Mouse (Mus musculus) MEL (cell line): Measurements from ENCODE around the gene Man2a1. TPM values are rescaled to one million over a fixed set of nuclear protein-coding genes. Genes with fewer than 3 reads are reported as not detected.

Source experiments
- DNase-seq: peaks from one replicate; pipeline ENCODE4 v3.0.0; 2011; ENCODE audit warnings: low read depth, low spot score
- H3K27ac ChIP-seq: 2 replicates; pipeline ENCODE4 v1.5.1; 2012; ENCODE audit warnings: low read depth, mild to moderate bottlenecking, control low read depth, low read length, moderate library complexity; ENCODE audit not compliant: control insufficient read depth
- H3K27me3 ChIP-seq, 2 experiments: fragments of 150-350 bp in 1 of 2; sonication (generic) in 1 of 2; 2 replicates each; pipeline ENCODE4 v1.6.1; 2012; ENCODE audit warnings: low read length in 2 of 2, mild to moderate bottlenecking in 2 of 2, improper control_type of control experiment in 1 of 2, moderate library complexity in 1 of 2; ENCODE audit not compliant: insufficient read depth in 2 of 2, control insufficient read depth in 1 of 2
- H3K36me3 ChIP-seq, 2 experiments: 2 replicates each; pipeline ENCODE4 v1.6.1; 2012 to 2014; ENCODE audit warnings: low read length in 2 of 2, improper control_type of control experiment in 1 of 2, inconsistent platforms in 1 of 2, mild to moderate bottlenecking in 1 of 2; ENCODE audit not compliant: insufficient read depth in 2 of 2, control insufficient read depth in 1 of 2
- H3K4me1 ChIP-seq, 2 experiments: fragments of 150-350 bp in 1 of 2; sonication (generic) in 1 of 2; 2 replicates each; pipeline ENCODE4 v1.6.1; 2012; ENCODE audit warnings: low read length in 2 of 2, improper control_type of control experiment in 1 of 2, mild to moderate bottlenecking in 1 of 2; ENCODE audit not compliant: insufficient read depth in 2 of 2, control insufficient read depth in 1 of 2
- H3K4me3 ChIP-seq, 2 experiments: fragments of 150-350 bp in 1 of 2; sonication (generic) in 1 of 2; 2 replicates each; pipeline ENCODE4 v1.5.1; 2012; ENCODE audit warnings: low read depth in 2 of 2, low read length in 2 of 2, mild to moderate bottlenecking in 2 of 2, moderate library complexity in 2 of 2, control low read depth in 1 of 2, improper control_type of control experiment in 1 of 2; ENCODE audit not compliant: control insufficient read depth in 1 of 2, insufficient read depth in 1 of 2
- H3K79me2 ChIP-seq: 2 replicates; pipeline ENCODE4 v1.6.1; 2012; ENCODE audit warnings: mild to moderate bottlenecking, low read length, moderate library complexity; ENCODE audit not compliant: control insufficient read depth, poor library complexity, insufficient read depth
- H3K9ac ChIP-seq: 2 replicates; pipeline ENCODE4 v1.6.1; 2012; ENCODE audit warnings: low read depth, mild to moderate bottlenecking, control low read depth, low read length, moderate library complexity; ENCODE audit not compliant: control insufficient read depth, poor library complexity, severe bottlenecking
- H3K9me3 ChIP-seq: fragments of 150-350 bp; sonication (generic); replicated peaks from 2 replicates; pipeline ENCODE4 v1.6.1; 2012; ENCODE audit warnings: mild to moderate bottlenecking, low read length, improper control_type of control experiment, moderate library complexity; ENCODE audit not compliant: insufficient read depth
- ELF1 ChIP-seq: IDR thresholded peaks from 2 replicates; pipeline ENCODE4 v1.6.1; 2014; ENCODE audit warnings: low read depth, mild to moderate bottlenecking, inconsistent platforms, low read length, improper control_type of control experiment, moderate library complexity
- ETS1 ChIP-seq: IDR thresholded peaks from 2 replicates; pipeline ENCODE4 v1.6.1; 2012; ENCODE audit warnings: low read depth, mild to moderate bottlenecking, inconsistent platforms, low read length, improper control_type of control experiment, moderate library complexity
- GABPA ChIP-seq: IDR thresholded peaks from 2 replicates; pipeline ENCODE4 v1.6.1; 2012; ENCODE audit warnings: low read depth, mild to moderate bottlenecking, inconsistent platforms, low read length, improper control_type of control experiment, moderate library complexity
- GATA1 ChIP-seq: IDR thresholded peaks from 2 replicates; pipeline ENCODE4 v1.6.1; 2011; ENCODE audit warnings: low read depth, low read length, improper control_type of control experiment
- HCFC1 ChIP-seq: IDR thresholded peaks from 2 replicates; pipeline ENCODE4 v1.6.1; 2012; ENCODE audit warnings: low read depth, mild to moderate bottlenecking, inconsistent platforms, low read length, improper control_type of control experiment, moderate library complexity
- KAT2A ChIP-seq: conservative IDR thresholded peaks from 2 replicates; pipeline ENCODE4 v1.6.1; 2012; ENCODE audit warnings: low read depth, low read length, improper control_type of control experiment, inconsistent platforms
- MAX ChIP-seq: IDR thresholded peaks from 2 replicates; pipeline ENCODE4 v1.6.1; 2011; ENCODE audit warnings: low read length, improper control_type of control experiment
- MAZ ChIP-seq: IDR thresholded peaks from 2 replicates; pipeline ENCODE4 v1.6.1; 2012; ENCODE audit warnings: low read depth, mild to moderate bottlenecking, inconsistent platforms, low read length, improper control_type of control experiment
- MYC ChIP-seq: IDR thresholded peaks from 2 replicates; pipeline ENCODE4 v1.6.1; 2011; ENCODE audit warnings: low read depth, mild to moderate bottlenecking, low read length, improper control_type of control experiment, moderate library complexity
- POLR2AphosphoS2 ChIP-seq: IDR thresholded peaks from 2 replicates; pipeline ENCODE4 v1.6.1; 2011; ENCODE audit warnings: low read length, improper control_type of control experiment
- RAD21 ChIP-seq: IDR thresholded peaks from 2 replicates; pipeline ENCODE4 v1.6.1; 2011; ENCODE audit warnings: mild to moderate bottlenecking, low read depth, low read length, improper control_type of control experiment
- RCOR1 ChIP-seq: IDR thresholded peaks from 2 replicates; pipeline ENCODE4 v1.6.1; 2012; ENCODE audit warnings: low read depth, mild to moderate bottlenecking, inconsistent platforms, low read length, improper control_type of control experiment
- TAL1 ChIP-seq: IDR thresholded peaks from 2 replicates; pipeline ENCODE4 v1.6.1; 2012; ENCODE audit warnings: mild to moderate bottlenecking, inconsistent platforms, low read length, moderate library complexity, mixed read lengths
- TBP ChIP-seq: IDR thresholded peaks from 2 replicates; pipeline ENCODE4 v1.8.0; 2011; ENCODE audit warnings: low read depth, low read length, improper control_type of control experiment
- UBTF ChIP-seq: IDR thresholded peaks from 2 replicates; pipeline ENCODE4 v1.6.1; 2012; ENCODE audit warnings: low read depth, mild to moderate bottlenecking, inconsistent platforms, low read length, improper control_type of control experiment, moderate library complexity, borderline replicate concordance; ENCODE audit not compliant: insufficient read depth
- USF1 ChIP-seq: IDR thresholded peaks from 2 replicates; pipeline ENCODE4 v1.6.1; 2014; ENCODE audit warnings: low read depth, mild to moderate bottlenecking, inconsistent platforms, low read length, improper control_type of control experiment, moderate library complexity
- ZC3H11A ChIP-seq: IDR thresholded peaks from 2 replicates; pipeline ENCODE4 v1.6.1; 2012; ENCODE audit warnings: low read depth, mild to moderate bottlenecking, inconsistent platforms, low read length, improper control_type of control experiment
- ZKSCAN1 ChIP-seq: IDR thresholded peaks from 2 replicates; pipeline ENCODE4 v1.6.1; 2012; ENCODE audit warnings: low read depth, mild to moderate bottlenecking, inconsistent platforms, low read length, improper control_type of control experiment, moderate library complexity
- polyA plus RNA-seq, 2 experiments: library from polyadenylated mRNA; stranded (reverse) in 1 of 2; unstranded in 1 of 2; fragments of >175 nt in 1 of 2; fragments of >200 nt in 1 of 2; gene quantifications; 2 replicates each; pipeline versions ENCODE4 v1.2.1 to v1.2.4; 2012; ENCODE audit warnings: low replicate concordance in 2 of 2, low read depth in 1 of 2; ENCODE audit not compliant: insufficient read length in 2 of 2, insufficient read depth in 1 of 2, missing spikeins in 1 of 2
- total RNA-seq: library from RNA; depleted of rRNA; stranded (reverse); fragments of 300-350 nt; gene quantifications from 2 replicates; pipeline ENCODE4 v1.2.3, GENCODE M21; 2012

Gene Man2a1
- total and polyA plus RNA-seq, 3 experiments, result 8.7 to 27.5 (median 9.1) TPM

DNA sequence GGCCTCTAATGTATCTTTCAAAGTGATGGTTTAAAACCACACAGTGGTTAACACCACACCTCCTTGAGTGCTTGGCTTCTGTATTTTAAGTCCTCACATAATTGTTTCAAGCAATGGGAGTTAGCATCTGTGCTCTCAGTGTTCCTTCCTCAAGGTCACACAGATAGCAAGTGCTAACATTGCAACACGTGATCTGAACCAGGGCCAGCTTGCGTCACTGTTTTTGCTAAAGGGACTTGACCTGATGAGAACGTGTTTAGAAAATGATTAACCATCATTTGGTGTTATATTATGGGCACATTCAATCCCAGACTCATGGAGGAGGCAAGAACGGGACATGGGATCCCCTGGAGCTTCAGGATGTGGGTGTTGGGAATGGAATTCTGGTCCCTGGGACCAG is 17.3 kb downstream of the Man2a1 start:
- Histone ChIP-seq H3K4me3 (no peak overlapping the region), H3K79me2 (0 out of 2 replicates have a peak, but pooled peaks cover 5% of the 10 kb centered on the region), H3K27me3 (no peaks in the 10 kb centered on the region), H3K27ac (no peak overlapping the region), H3K4me1 (peaks cover 0 to 4% of the 10 kb centered on the region in 2 experiments; a peak in 1 of 4 replicates), H3K9ac (no peak overlapping the region), H3K36me3 (peaks cover 0 to 5% of the 10 kb centered on the region in 2 experiments; a peak in 3 of 4 replicates), H3K9me3 (no peaks in the 10 kb centered on the region)
- no peak for DNase-seq
- no peak for TF ChIP-seq TAL1
- TF ChIP-seq ETS1, result no peak
- no peak for TF ChIP-seq MYC
- TF ChIP-seq RAD21, result no peak
- TF ChIP-seq MAZ, result no peak
- no peak for TF ChIP-seq GABPA

DNA sequence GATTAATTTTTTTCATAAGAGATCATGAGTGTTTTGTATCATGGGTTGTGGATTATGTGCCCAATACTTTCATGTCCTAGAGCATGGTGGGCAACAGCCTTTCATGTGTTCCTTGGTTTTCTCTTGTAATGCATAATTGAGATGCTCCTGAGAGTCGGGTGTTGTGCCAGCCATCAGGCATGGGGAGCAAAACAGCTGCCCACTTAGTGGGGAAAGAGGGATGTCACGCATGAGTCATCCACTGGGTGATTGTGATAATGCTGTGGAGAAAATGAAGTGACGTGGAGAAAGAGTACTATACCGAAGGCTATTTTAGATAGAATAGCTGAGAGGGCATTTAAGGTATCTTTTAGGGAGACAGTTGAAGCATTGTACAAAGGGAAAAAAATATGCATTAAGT is 18.5 kb downstream of the Man2a1 start:
- no peaks in the 10 kb centered on the region; a peak in 1 of 4 replicates for H3K4me1 ChIP-seq
- peaks cover 0 to 2% of the 10 kb centered on the region in 2 experiments; a peak in 2 of 4 replicates for H3K36me3 ChIP-seq
- no peak overlapping the region for H3K9ac ChIP-seq
- H3K27ac ChIP-seq, result no peak overlapping the region
- no peaks in the 10 kb centered on the region for H3K9me3 ChIP-seq
- DNase-seq, result no peak
- no peak for TF ChIP-seq ZKSCAN1
- no peak for TF ChIP-seq ELF1
- TF ChIP-seq POLR2AphosphoS2, result no peak
- TF ChIP-seq GATA1, result no peak
- TF ChIP-seq TBP, result no peak
- TF ChIP-seq HCFC1, result no peak
- no peak for TF ChIP-seq UBTF
- TF ChIP-seq MAX, result no peak
- TF ChIP-seq RCOR1, result no peak
- no peak for TF ChIP-seq ZC3H11A
- TF ChIP-seq USF1, result no peak
- no peak for TF ChIP-seq RAD21
- no peak for TF ChIP-seq KAT2A
- TF ChIP-seq TAL1, result no peak
- TF ChIP-seq, all 39 proteins: peak for 0
- H3K27me3 ChIP-seq, result no peaks in the 10 kb centered on the region
- 0 out of 2 replicates have a peak, but pooled peaks cover 5% of the 10 kb centered on the region for H3K79me2 ChIP-seq
- H3K4me3 ChIP-seq, result no peak overlapping the region
